Mouse (Mus musculus) neural tube, embryonic 14.5 days (tissue): ENCODE data around the gene Zfp36l2. TPM values are rescaled to one million over a fixed set of nuclear protein-coding genes. Genes with fewer than 3 reads are reported as not detected.

Experiments
- ATAC-seq: fragments of 200-750 bp; cut with Nextera tagmentation; 2 replicates; pipeline ENCODE4 v1.8.0; 2017; ENCODE audit warnings: low read depth, mild to moderate bottlenecking, moderate TSS enrichment, moderate library complexity
- H3K27ac ChIP-seq: fragments of 300-500 bp; sonication (generic); 2 replicates; pipeline ENCODE4 v1.5.1; 2014; ENCODE audit warnings: low read depth, mild to moderate bottlenecking, control low read depth, low read length, moderate library complexity, mixed read lengths
- H3K27me3 ChIP-seq: fragments of 300-500 bp; sonication (generic); 2 replicates; pipeline ENCODE4 v1.6.1; 2014; ENCODE audit warnings: low read length; ENCODE audit not compliant: control insufficient read depth, insufficient read depth
- H3K36me3 ChIP-seq: fragments of 300-500 bp; sonication (generic); 2 replicates; pipeline ENCODE4 v1.6.1; 2014; ENCODE audit warnings: low read length, mixed read lengths; ENCODE audit not compliant: control insufficient read depth, insufficient read depth
- H3K4me1 ChIP-seq: fragments of 300-500 bp; sonication (generic); 2 replicates; pipeline ENCODE4 v1.6.1; 2014; ENCODE audit warnings: low read length; ENCODE audit not compliant: control insufficient read depth, insufficient read depth
- H3K4me2 ChIP-seq: fragments of 300-500 bp; sonication (generic); 2 replicates; pipeline ENCODE4 v1.6.1; 2014; ENCODE audit warnings: mild to moderate bottlenecking, low read depth, low read length, control low read depth
- H3K4me3 ChIP-seq: fragments of 300-500 bp; sonication (generic); 2 replicates; pipeline ENCODE4 v1.5.1; 2014; ENCODE audit warnings: low read depth, low read length, control low read depth, mixed read lengths
- H3K9ac ChIP-seq: fragments of 300-500 bp; sonication (generic); replicated peaks from 2 replicates; pipeline ENCODE4 v1.6.1; 2014; ENCODE audit warnings: low read depth, mild to moderate bottlenecking, control low read depth, low read length, mixed read lengths
- H3K9me3 ChIP-seq: fragments of 300-500 bp; sonication (generic); 2 replicates; pipeline ENCODE4 v1.6.1; 2016; ENCODE audit warnings: low read length; ENCODE audit not compliant: control insufficient read depth
- WGBS: fragments of 180-500 bp; shearing (Covaris S2); extraction: QIAGEN DNeasy Blood & Tissue Kit; methylation state at CpG from one replicate; pipeline ENCODE4 v1.1.7; 2014; 5-methylcytosine and 5-hydroxymethylcytosine counted together
- polyA plus RNA-seq: library from polyadenylated mRNA; unstranded; fragments of >200 nt; fragmentation: Nextera tagmentation; extraction: Ambion mirVana; gene quantifications from 2 replicates; pipeline ENCODE4 v1.2.1, GENCODE M21; 2014

The Zfp36l2 gene
- polyA plus RNA-seq, 1 experiment from 2014 or later = 4.8 TPM

- 69% methylated on average over 12 of the region's 12 CpGs for WGBS
Measured at GRCm38 (mm10) chr17:84152976-84153786, 34.6 kb downstream of the Zfp36l2 start.

GRCm38 (mm10) chr17:84152206-84152975 is 35.4 kb downstream of the Zfp36l2 start:
- no peak overlapping the region for H3K4me3 ChIP-seq
- H3K36me3 ChIP-seq = no peaks in the 10 kb centered on the region
- no peaks in the 10 kb centered on the region for H3K27me3 ChIP-seq
- no peak overlapping the region for H3K4me2 ChIP-seq
- no peak overlapping the region for H3K9ac ChIP-seq
- no peak overlapping the region for H3K27ac ChIP-seq
- no peaks in the 10 kb centered on the region for H3K9me3 ChIP-seq
- H3K4me1 ChIP-seq = peaks cover 7% of the 10 kb centered on the region; the same call in 1 of the 2 replicates
- WGBS = 21% methylated on average over 6 of the region's 6 CpGs
- ATAC-seq = no peak

More at GRCm38 (mm10) chr17:84152976-84153786, 34.6 kb downstream of the Zfp36l2 start:
- Histone ChIP-seq H3K27ac (no peak overlapping the region), H3K4me2 (no peak overlapping the region), H3K9ac (no peak overlapping the region), H3K27me3 (peaks cover 3% of the 10 kb centered on the region; the same call in 1 of the 2 replicates), H3K9me3 (no peaks in the 10 kb centered on the region), H3K36me3 (no peaks in the 10 kb centered on the region), H3K4me1 (peaks cover 7% of the 10 kb centered on the region; the same call in 1 of the 2 replicates), H3K4me3 (no peak overlapping the region)
- ATAC-seq = no peak

GRCm38 (mm10) chr17:84151306-84151705 is 36.4 kb downstream of the Zfp36l2 start:
- Histone ChIP-seq H3K4me1 (peaks cover 9% of the 10 kb centered on the region; the same call in 1 of the 2 replicates), H3K9me3 (no peaks in the 10 kb centered on the region), H3K27me3 (no peaks in the 10 kb centered on the region), H3K9ac (no peak overlapping the region), H3K4me3 (no peak overlapping the region), H3K36me3 (no peaks in the 10 kb centered on the region), H3K27ac (no peak overlapping the region), H3K4me2 (no peak overlapping the region)
- 57% methylated on average over 6 of the region's 6 CpGs for WGBS
- no peak for ATAC-seq

GRCm38 (mm10) chr17:84150291-84150690 is 37.5 kb downstream of the Zfp36l2 start:
- no peaks in the 10 kb centered on the region for H3K36me3 ChIP-seq
- 0 out of 2 replicates have a peak, but pooled peaks cover 5% of the 10 kb centered on the region for H3K4me1 ChIP-seq
- ATAC-seq = no peak
- no peak overlapping the region for H3K4me2 ChIP-seq
- H3K9me3 ChIP-seq = no peaks in the 10 kb centered on the region
- H3K27ac ChIP-seq = no peak overlapping the region
- no peak overlapping the region for H3K9ac ChIP-seq
- H3K27me3 ChIP-seq = no peaks in the 10 kb centered on the region
- 52% methylated on average over 8 of the region's 8 CpGs for WGBS
- no peak overlapping the region for H3K4me3 ChIP-seq

GRCm38 (mm10) chr17:84149566-84149965 is 38.2 kb downstream of the Zfp36l2 start:
- H3K4me2 ChIP-seq = no peak overlapping the region
- no peaks in the 10 kb centered on the region for H3K27me3 ChIP-seq
- WGBS = 51% methylated on average over 5 of the region's 5 CpGs
- H3K9me3 ChIP-seq = no peaks in the 10 kb centered on the region
- H3K9ac ChIP-seq = no peak overlapping the region
- no peak overlapping the region for H3K27ac ChIP-seq
- 0 out of 2 replicates have a peak, but pooled peaks cover 5% of the 10 kb centered on the region for H3K4me1 ChIP-seq
- ATAC-seq = no peak
- no peaks in the 10 kb centered on the region for H3K36me3 ChIP-seq
- no peak overlapping the region for H3K4me3 ChIP-seq

GRCm38 (mm10) chr17:84148499-84149484 is 39.0 kb downstream of the Zfp36l2 start:
- ATAC-seq = peak; percentile 62; the same call in 1 of the 2 replicates
- Histone ChIP-seq H3K4me1 (0 out of 2 replicates have a peak, but pooled peaks cover 5% of the 10 kb centered on the region), H3K27me3 (no peaks in the 10 kb centered on the region), H3K4me2 (no peak overlapping the region), H3K27ac (no peak overlapping the region), H3K36me3 (no peaks in the 10 kb centered on the region), H3K4me3 (no peak overlapping the region), H3K9me3 (no peaks in the 10 kb centered on the region), H3K9ac (no peak overlapping the region)
- 45% methylated on average over 11 of the region's 11 CpGs for WGBS

GRCm38 (mm10) chr17:84147183-84148108 is 40.3 kb downstream of the Zfp36l2 start:
- H3K36me3 ChIP-seq = no peaks in the 10 kb centered on the region
- no peak overlapping the region for H3K27ac ChIP-seq
- no peak overlapping the region for H3K4me3 ChIP-seq
- H3K9ac ChIP-seq = no peak overlapping the region
- 54% methylated on average over 11 of the region's 11 CpGs for WGBS
- H3K9me3 ChIP-seq = no peaks in the 10 kb centered on the region
- 0 out of 2 replicates have a peak, but pooled peaks cover 5% of the 10 kb centered on the region for H3K4me1 ChIP-seq
- no peak overlapping the region for H3K4me2 ChIP-seq
- ATAC-seq = no peak
- no peaks in the 10 kb centered on the region for H3K27me3 ChIP-seq
